Mouse (Mus musculus) stomach, embryonic 15.5 days (tissue): ENCODE data around the gene Vgll3. TPM values are rescaled to one million over a fixed set of nuclear protein-coding genes. Genes with fewer than 3 reads are reported as not detected.

ENCODE experiments used
- ATAC-seq: fragments of 200-750 bp; cut with Nextera tagmentation; 2 replicates; pipeline ENCODE4 v1.8.0; 2017; ENCODE audit warnings: low read depth, moderate number of reproducible peaks, moderate TSS enrichment; ENCODE audit not compliant: insufficient read depth, low FRiP score
- H3K27ac ChIP-seq: fragments of 300-500 bp; sonication (generic); 2 replicates; pipeline ENCODE4 v1.5.1; 2015; ENCODE audit warnings: mild to moderate bottlenecking, inconsistent platforms
- H3K27me3 ChIP-seq: fragments of 300-500 bp; sonication (generic); replicated peaks from 2 replicates; pipeline ENCODE4 v1.6.1; 2015; ENCODE audit warnings: inconsistent platforms
- H3K36me3 ChIP-seq: fragments of 300-500 bp; sonication (generic); 2 replicates; pipeline ENCODE4 v1.6.1; 2015; ENCODE audit warnings: inconsistent platforms
- H3K4me1 ChIP-seq: fragments of 300-500 bp; sonication (generic); 2 replicates; pipeline ENCODE4 v1.6.1; 2015; ENCODE audit warnings: inconsistent platforms
- H3K4me2 ChIP-seq: fragments of 300-500 bp; sonication (generic); 2 replicates; pipeline ENCODE4 v1.6.1; 2015; ENCODE audit warnings: mild to moderate bottlenecking, inconsistent platforms
- H3K4me3 ChIP-seq: fragments of 300-500 bp; sonication (generic); replicated peaks from 2 replicates; pipeline ENCODE4 v1.5.1; 2015; ENCODE audit warnings: inconsistent platforms
- H3K9ac ChIP-seq: fragments of 300-500 bp; sonication (generic); 2 replicates; pipeline ENCODE4 v1.6.1; 2015; ENCODE audit warnings: inconsistent platforms
- H3K9me3 ChIP-seq: fragments of 300-500 bp; sonication (generic); 2 replicates; pipeline ENCODE4 v1.6.1; 2016; ENCODE audit warnings: inconsistent platforms
- WGBS: fragments of 180-500 bp; shearing (Covaris S2); methylation state at CpG from one replicate; pipeline ENCODE4 v1.1.7; 2015; 5-methylcytosine and 5-hydroxymethylcytosine counted together
- polyA plus RNA-seq: library from polyadenylated mRNA; unstranded; fragments of >200 nt; fragmentation: Nextera tagmentation; extraction: Ambion mirVana; gene quantifications from 2 replicates; pipeline ENCODE4 v1.2.1, GENCODE M21; 2015

Vgll3 gene
- polyA plus RNA-seq: 4.5 and 4.8 TPM in 2 replicates

DNA sequence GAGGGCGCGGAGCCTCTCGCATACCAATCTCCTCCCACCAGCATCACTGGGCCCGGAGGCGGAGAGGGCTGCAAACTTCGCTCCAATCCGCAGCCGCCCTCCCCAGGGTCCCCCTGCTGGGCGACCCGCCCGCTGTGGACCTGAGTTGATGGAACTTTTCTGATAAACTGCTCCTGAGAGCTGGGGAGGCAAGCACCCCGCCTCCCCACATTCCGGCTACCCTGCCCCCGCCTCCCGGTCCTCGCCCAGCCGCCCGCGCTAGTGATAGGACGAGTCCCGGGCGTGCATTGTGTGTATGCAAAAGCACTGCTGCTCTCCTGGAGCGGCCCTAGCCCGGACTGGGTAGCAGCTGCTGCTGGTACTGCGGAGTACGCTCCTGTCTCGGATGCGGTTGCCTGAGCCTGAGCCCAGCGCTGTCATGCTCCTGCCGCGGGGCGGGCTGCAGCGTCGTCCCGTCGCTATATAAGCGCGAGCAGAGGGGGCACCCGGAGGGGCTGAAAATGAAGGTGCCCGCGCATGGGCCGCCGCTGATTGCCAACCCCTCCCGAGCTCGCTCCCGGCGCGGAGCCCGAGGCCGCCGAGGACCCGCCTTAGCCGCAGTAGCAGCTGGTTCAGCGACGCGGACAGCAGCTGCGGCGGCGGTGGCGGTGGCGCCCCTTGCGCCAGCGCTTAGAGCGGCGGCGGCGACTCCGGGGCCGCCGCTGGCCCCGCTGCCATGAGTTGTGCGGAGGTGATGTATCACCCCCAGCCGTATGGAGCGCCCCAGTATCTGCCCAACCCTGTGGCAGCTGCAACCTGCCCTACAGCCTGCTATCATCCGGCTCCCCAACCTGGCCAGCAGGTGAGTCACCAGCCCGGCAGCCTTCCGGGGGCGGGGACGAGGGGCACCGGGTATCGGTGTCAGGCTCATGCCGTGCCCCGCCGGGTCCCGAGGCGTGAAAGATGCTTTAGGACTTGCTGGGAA, at the start of gene Vgll3:
Gene Vgll3 (plus strand): TSS at position 340 of the 964 bp plus-strand sequence.
- ATAC-seq: peak; percentile 96
- Histone ChIP-seq H3K4me3 (peak within 1 kb of the TSS; percentile 73), H3K27ac (peak within 1 kb of the TSS; percentile 88), H3K27me3 (no peaks in the 10 kb centered on the region), H3K36me3 (no peaks in the 10 kb centered on the region), H3K4me2 (peak within 1 kb of the TSS; percentile 95), H3K9ac (peak within 1 kb of the TSS; percentile 58), H3K9me3 (no peaks in the 10 kb centered on the region), H3K4me1 (no peaks in the 10 kb centered on the region)
- WGBS: under 1% methylated on average over 83 of the region's 86 CpGs

DNA sequence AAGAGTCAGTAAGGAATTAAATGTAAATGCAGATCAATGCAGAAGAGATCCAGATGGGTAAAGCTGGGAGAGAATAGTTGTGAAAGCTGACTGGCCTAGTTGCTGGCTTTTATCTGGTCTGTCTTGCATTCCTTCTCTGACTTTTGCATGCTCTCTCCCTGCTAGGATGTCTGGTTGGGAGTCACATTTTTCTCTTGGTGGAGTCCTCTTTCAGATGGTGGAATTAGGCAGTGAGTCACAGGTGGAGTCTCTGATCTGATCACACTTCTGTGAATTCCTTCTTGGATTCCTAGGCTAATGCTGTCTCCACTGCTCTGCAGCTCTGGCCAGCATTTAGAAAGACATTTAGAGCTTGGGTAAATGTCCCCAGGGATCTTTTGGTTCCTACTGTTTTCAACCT, 49.1 kb upstream of the Vgll3 start:
- ATAC-seq: no peak

DNA sequence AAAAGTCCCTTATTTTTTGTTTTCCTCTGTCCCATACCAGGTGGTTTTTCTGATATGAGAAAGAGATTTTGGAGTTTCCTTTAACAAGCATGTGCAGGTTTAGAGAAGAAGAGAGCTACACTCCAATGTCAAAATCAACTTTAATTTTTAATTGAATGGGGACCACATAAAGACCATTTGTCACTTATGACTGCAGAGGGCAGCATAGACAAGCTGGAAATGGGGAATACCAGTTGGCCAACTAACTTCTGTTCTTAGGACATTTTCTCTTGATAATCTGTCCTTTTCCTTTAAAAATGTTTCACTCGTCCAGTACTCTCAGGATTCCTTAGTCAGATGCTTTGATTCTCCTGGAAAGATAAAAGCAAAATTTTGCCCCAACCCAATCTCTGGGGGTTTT, 29.1 kb upstream of the Vgll3 start:
- no peaks in the 10 kb centered on the region for H3K4me1 ChIP-seq
- no peak overlapping the region for H3K4me2 ChIP-seq
- no peak overlapping the region for H3K4me3 ChIP-seq
- H3K27me3 ChIP-seq: no peaks in the 10 kb centered on the region
- H3K9ac ChIP-seq: no peak overlapping the region
- no peaks in the 10 kb centered on the region for H3K9me3 ChIP-seq
- WGBS: 40% methylated on average over 1 of the region's 1 CpGs
- no peak overlapping the region for H3K27ac ChIP-seq
- ATAC-seq: no peak
- H3K36me3 ChIP-seq: no peaks in the 10 kb centered on the region

More for the DNA sequence above, 49.1 kb upstream of the Vgll3 start:
- no peak overlapping the region for H3K4me2 ChIP-seq
- H3K9ac ChIP-seq: no peak overlapping the region
- H3K36me3 ChIP-seq: no peaks in the 10 kb centered on the region
- H3K9me3 ChIP-seq: no peaks in the 10 kb centered on the region
- H3K27ac ChIP-seq: no peak overlapping the region
- no peaks in the 10 kb centered on the region for H3K27me3 ChIP-seq
- H3K4me1 ChIP-seq: no peaks in the 10 kb centered on the region
- no peak overlapping the region for H3K4me3 ChIP-seq

DNA sequence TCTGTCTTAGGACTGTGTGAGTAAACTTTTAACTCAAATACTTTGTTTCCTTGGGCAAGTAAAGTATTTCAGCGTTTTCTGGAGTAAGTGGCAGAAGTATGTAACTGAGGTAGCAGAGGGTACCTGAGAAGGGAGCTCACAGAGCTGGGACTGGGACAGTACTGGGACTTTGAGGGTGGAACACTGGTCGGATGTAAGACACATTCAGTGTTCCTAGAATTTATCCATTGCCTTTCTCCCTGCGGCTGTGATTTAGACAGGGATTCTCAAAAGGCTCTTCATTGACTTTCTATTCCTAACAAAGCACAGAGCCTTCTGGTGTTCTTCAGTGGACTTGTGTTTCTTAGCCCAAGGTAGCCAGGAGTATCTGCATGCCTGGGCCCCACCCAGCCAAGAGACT, 1.0 kb downstream of the Vgll3 start:
- Histone ChIP-seq H3K9me3 (no peaks in the 10 kb centered on the region), H3K4me3 (peak overlapping the region; percentile 73), H3K27ac (no peak overlapping the region), H3K4me1 (no peaks in the 10 kb centered on the region), H3K27me3 (no peaks in the 10 kb centered on the region), H3K36me3 (no peaks in the 10 kb centered on the region), H3K9ac (no peak overlapping the region), H3K4me2 (peak overlapping the region; percentile 95)
- WGBS: 30% methylated on average over 3 of the region's 3 CpGs
- no peak for ATAC-seq

DNA sequence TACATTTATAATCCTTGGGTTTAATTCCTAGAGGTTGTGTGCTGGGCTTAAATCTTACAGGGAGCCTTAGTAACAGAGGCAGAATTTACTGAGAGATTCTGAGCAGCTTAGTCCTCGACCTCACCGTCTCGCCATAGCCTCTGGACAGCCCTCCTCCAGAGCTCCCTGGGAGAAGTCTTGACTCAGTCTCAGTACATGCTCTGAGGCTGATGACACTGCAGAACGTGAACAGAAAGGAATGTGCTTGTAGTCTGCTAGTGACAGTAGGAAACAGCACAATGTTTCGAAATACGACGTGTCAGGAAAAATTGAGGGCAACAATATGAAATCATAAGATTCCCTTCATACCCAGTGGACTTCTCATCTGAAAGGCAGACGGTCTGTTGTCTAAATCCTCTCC, 3.7 kb downstream of the Vgll3 start:
- Histone ChIP-seq H3K4me2 (no peak overlapping the region), H3K4me1 (no peaks in the 10 kb centered on the region), H3K4me3 (no peak overlapping the region), H3K36me3 (no peaks in the 10 kb centered on the region), H3K27ac (no peak overlapping the region), H3K9ac (no peak overlapping the region), H3K9me3 (no peaks in the 10 kb centered on the region), H3K27me3 (no peaks in the 10 kb centered on the region)
- no peak for ATAC-seq
- WGBS: 65% methylated on average over 8 of the region's 8 CpGs

DNA sequence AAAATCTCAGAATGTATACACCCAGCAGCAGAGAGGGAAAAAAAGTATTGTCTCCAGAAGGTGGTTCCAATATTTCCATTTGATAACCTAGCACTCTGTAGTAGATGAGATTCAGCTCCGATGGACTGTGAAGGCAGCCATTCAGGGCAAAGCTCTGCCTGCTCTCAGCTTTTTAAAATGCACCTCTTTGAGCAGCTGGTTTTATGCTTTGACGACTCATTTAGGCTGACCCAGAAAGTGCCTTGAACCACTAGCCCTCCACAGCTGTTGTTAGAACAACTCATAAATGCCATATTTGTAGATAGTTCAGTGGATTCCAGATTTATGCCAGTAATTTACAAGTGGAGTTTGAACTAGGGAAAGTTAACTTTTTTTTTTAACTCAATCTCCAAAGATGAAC, 5.7 kb downstream of the Vgll3 start:
- no peaks in the 10 kb centered on the region for H3K27me3 ChIP-seq
- no peak overlapping the region for H3K27ac ChIP-seq
- H3K4me1 ChIP-seq: no peaks in the 10 kb centered on the region
- ATAC-seq: no peak
- no peaks in the 10 kb centered on the region for H3K9me3 ChIP-seq
- WGBS: 62% methylated on average over 2 of the region's 2 CpGs
- H3K4me3 ChIP-seq: no peak overlapping the region
- H3K9ac ChIP-seq: no peak overlapping the region
- no peaks in the 10 kb centered on the region for H3K36me3 ChIP-seq
- no peak overlapping the region for H3K4me2 ChIP-seq

DNA sequence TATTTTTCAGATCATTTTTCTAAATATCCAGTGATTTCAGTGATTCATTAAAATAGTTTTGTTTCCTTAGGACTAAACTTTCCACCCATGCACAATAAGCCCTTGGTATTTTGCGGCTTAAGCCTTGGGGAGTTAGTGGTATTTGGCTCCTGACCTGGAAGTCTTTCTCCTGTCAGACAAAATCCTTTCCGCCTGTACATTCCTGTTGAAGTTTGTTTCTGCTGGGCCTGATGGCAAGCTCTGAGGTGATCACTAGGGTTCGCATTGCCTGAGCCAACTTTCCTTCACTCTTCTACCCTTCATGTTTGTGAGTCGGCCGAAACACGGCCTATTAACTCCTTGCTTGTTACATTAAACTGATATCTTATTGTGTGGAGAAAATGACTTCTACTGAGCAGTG, 8.7 kb downstream of the Vgll3 start:
- no peak overlapping the region for H3K27ac ChIP-seq
- no peak overlapping the region for H3K4me2 ChIP-seq
- H3K9ac ChIP-seq: no peak overlapping the region
- WGBS: 71% methylated on average over 6 of the region's 6 CpGs
- no peaks in the 10 kb centered on the region for H3K9me3 ChIP-seq
- no peak overlapping the region for H3K4me3 ChIP-seq
- no peaks in the 10 kb centered on the region for H3K27me3 ChIP-seq
- no peaks in the 10 kb centered on the region for H3K36me3 ChIP-seq
- no peaks in the 10 kb centered on the region for H3K4me1 ChIP-seq
- ATAC-seq: no peak

DNA sequence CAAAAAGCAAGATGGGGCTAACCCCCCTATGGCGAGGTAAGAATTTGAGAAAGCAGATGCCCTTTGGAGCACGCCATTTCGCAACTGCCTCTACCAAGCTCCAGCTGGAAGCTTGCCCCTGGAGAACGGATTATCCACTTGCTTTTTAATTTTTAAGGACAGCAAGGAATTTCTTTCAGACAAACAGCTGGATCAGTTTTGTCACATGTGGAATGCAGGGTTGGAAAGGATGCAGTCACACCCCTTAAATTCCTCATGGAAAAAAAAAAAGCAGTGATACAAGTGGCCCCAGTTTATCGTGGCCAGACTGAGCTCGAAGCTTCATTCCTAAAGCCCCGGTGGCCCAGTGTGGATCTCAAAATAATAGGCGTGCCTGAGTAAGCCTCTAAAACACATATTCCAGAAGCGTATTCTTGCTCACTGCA, 13.1 kb downstream of the Vgll3 start:
- H3K9me3 ChIP-seq: no peaks in the 10 kb centered on the region
- H3K27me3 ChIP-seq: no peaks in the 10 kb centered on the region
- H3K36me3 ChIP-seq: no peaks in the 10 kb centered on the region
- no peak overlapping the region for H3K27ac ChIP-seq
- WGBS: 74% methylated on average over 9 of the region's 9 CpGs
- no peak overlapping the region for H3K4me2 ChIP-seq
- no peak overlapping the region for H3K9ac ChIP-seq
- no peaks in the 10 kb centered on the region for H3K4me1 ChIP-seq
- ATAC-seq: no peak
- H3K4me3 ChIP-seq: no peak overlapping the region

DNA sequence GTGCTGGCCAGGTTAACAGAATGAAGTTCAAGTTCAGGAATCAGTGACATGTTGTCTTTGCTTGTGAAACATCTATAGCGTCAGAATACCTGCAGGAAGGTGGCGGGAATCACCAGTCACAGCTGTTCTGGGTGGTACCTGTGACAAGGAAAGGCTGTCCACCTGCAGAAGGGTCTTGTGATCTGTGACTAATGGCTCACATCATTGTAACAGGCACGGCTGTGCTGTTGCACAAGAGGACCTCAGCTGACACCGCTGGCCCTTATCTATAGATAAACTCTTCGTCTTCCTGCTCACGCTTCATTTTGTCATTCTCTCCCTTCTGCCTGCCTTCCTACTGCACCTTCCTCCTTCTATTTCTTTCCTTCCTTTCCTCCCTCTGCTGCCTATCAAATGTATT, 14.0 kb downstream of the Vgll3 start:
- no peaks in the 10 kb centered on the region for H3K36me3 ChIP-seq
- no peaks in the 10 kb centered on the region for H3K9me3 ChIP-seq
- no peak overlapping the region for H3K9ac ChIP-seq
- no peak overlapping the region for H3K4me2 ChIP-seq
- no peak overlapping the region for H3K4me3 ChIP-seq
- no peaks in the 10 kb centered on the region for H3K4me1 ChIP-seq
- no peak overlapping the region for H3K27ac ChIP-seq
- 88% methylated on average over 6 of the region's 6 CpGs for WGBS
- ATAC-seq: no peak
- H3K27me3 ChIP-seq: no peaks in the 10 kb centered on the region

DNA sequence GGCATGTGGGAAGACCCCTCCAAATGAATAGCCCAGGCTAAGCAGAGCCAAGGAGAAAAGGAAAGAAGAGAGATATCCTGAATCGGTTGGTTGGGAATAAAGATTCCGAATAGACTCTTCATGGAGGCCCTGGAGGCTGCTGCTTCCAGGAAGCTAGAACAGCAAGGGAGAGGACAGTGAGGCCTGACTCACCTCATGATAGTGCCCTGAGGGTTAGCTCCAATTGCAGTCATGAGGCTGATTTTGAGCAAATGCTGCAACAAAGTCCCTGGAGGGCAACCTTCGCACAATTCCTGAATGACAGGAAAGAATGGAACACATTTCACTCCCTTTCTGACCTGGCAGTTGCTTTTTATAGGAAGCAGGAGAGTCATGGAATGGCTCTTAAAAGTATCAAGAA, 19.7 kb downstream of the Vgll3 start:
- no peaks in the 10 kb centered on the region for H3K36me3 ChIP-seq
- H3K27ac ChIP-seq: no peak overlapping the region
- no peak overlapping the region for H3K9ac ChIP-seq
- no peak for ATAC-seq
- H3K4me3 ChIP-seq: no peak overlapping the region
- H3K4me1 ChIP-seq: no peaks in the 10 kb centered on the region
- H3K4me2 ChIP-seq: no peak overlapping the region
- WGBS: 78% methylated on average over 3 of the region's 3 CpGs
- no peaks in the 10 kb centered on the region for H3K27me3 ChIP-seq
- H3K9me3 ChIP-seq: no peaks in the 10 kb centered on the region

DNA sequence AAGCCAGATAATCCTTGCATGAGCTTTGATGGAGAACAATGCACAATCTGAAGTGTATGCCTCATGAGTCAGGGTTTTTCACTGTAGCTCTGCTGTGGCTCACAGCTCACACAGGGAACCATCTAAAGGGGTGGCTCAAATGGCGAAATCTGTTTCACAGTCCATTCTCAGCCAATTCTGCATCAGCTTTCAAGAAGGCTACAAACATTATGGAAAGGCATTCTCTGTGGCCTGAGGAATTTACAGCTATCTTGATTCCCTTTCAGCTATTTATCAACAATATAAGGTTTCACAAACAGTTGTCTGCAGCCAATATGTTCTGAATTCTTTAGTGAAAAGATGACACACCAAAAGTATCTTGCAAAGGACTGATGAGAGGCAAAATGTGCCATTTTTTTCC, 35.1 kb downstream of the Vgll3 start:
- no peak overlapping the region for H3K27ac ChIP-seq
- H3K4me1 ChIP-seq: no peaks in the 10 kb centered on the region
- 59% methylated on average over 1 of the region's 1 CpGs for WGBS
- no peak for ATAC-seq
- no peaks in the 10 kb centered on the region for H3K27me3 ChIP-seq
- no peak overlapping the region for H3K9ac ChIP-seq
- H3K9me3 ChIP-seq: no peaks in the 10 kb centered on the region
- no peaks in the 10 kb centered on the region for H3K36me3 ChIP-seq
- H3K4me2 ChIP-seq: no peak overlapping the region
- H3K4me3 ChIP-seq: no peak overlapping the region

DNA sequence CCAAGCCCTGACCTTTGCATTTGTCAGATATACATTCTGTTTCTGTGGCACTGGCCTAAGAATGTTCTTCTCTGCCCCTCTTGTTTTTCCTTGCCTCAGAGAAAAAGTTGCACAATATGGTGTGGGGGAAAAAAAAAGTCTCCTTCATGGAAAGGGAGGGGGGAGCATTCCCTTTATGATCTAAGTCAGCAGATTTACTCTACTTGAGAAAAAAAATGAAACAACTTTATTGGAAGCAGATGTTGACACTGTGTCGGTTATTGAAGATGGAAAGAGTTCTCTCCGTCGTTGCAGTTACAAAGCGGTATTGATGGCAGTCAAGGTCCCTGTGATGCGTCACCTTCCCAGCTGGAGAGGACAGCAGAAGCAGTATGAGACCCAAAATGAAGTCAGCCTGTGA, 49.4 kb downstream of the Vgll3 start:
- H3K9me3 ChIP-seq: no peaks in the 10 kb centered on the region
- WGBS: 64% methylated on average over 5 of the region's 5 CpGs
- H3K9ac ChIP-seq: no peak overlapping the region
- no peak overlapping the region for H3K27ac ChIP-seq
- no peaks in the 10 kb centered on the region for H3K36me3 ChIP-seq
- no peak overlapping the region for H3K4me3 ChIP-seq
- H3K27me3 ChIP-seq: no peaks in the 10 kb centered on the region
- no peak for ATAC-seq
- no peaks in the 10 kb centered on the region for H3K4me1 ChIP-seq
- no peak overlapping the region for H3K4me2 ChIP-seq
